Mouse (Mus musculus) midbrain, embryonic 11.5 days (tissue): ENCODE measurements around the gene Tap1. TPM values are rescaled to one million over a fixed set of nuclear protein-coding genes. Genes with fewer than 3 reads are reported as not detected.
"Not testable (repeated sequence)": the region's sequence is repeated elsewhere in the genome, so short reads cannot be mapped to it uniquely, and the experiment has no call there.

Source experiments
- ATAC-seq: fragments of 200-750 bp; cut with Nextera tagmentation; 2 replicates; pipeline ENCODE4 v1.8.0; 2017; ENCODE audit warnings: moderate TSS enrichment, moderate library complexity; ENCODE audit not compliant: low FRiP score
- DNase-seq: peaks from one replicate; pipeline ENCODE4 v3.0.0; 2015; ENCODE audit warnings: low spot score; ENCODE audit errors: missing footprints
- H3K27ac ChIP-seq: fragments of 300-500 bp; sonication (generic); 2 replicates; pipeline ENCODE4 v1.5.1; 2014; ENCODE audit warnings: low read depth, low read length
- H3K27me3 ChIP-seq: fragments of 300-500 bp; sonication (generic); 2 replicates; pipeline ENCODE4 v1.6.1; 2014; ENCODE audit warnings: mild to moderate bottlenecking, low read length, moderate library complexity, mixed read lengths; ENCODE audit not compliant: control insufficient read depth, insufficient read depth
- H3K36me3 ChIP-seq: fragments of 300-500 bp; sonication (generic); 2 replicates; pipeline ENCODE4 v1.6.1; 2014; ENCODE audit warnings: mild to moderate bottlenecking, low read length, moderate library complexity, mixed read lengths; ENCODE audit not compliant: control insufficient read depth, insufficient read depth
- H3K4me1 ChIP-seq: fragments of 300-500 bp; sonication (generic); 2 replicates; pipeline ENCODE4 v1.6.1; 2014; ENCODE audit warnings: low read length; ENCODE audit not compliant: control insufficient read depth, insufficient read depth
- H3K4me2 ChIP-seq: fragments of 300-500 bp; sonication (generic); 2 replicates; pipeline ENCODE4 v1.6.1; 2014; ENCODE audit warnings: mild to moderate bottlenecking, moderate library complexity
- H3K4me3 ChIP-seq: fragments of 300-500 bp; sonication (generic); 2 replicates; pipeline ENCODE4 v1.5.1; 2014; ENCODE audit warnings: low read depth, low read length
- H3K9ac ChIP-seq: fragments of 300-500 bp; sonication (generic); 2 replicates; pipeline ENCODE4 v1.6.1; 2014; ENCODE audit warnings: low read length
- H3K9me3 ChIP-seq: fragments of 300-500 bp; sonication (generic); 2 replicates; pipeline ENCODE4 v1.6.1; 2016; ENCODE audit warnings: low read length; ENCODE audit not compliant: control insufficient read depth
- WGBS: fragments of 180-500 bp; shearing (Covaris S2); extraction: QIAGEN DNeasy Blood & Tissue Kit; methylation state at CpG from one replicate; pipeline ENCODE4 v1.1.7; 2014; 5-methylcytosine and 5-hydroxymethylcytosine counted together
- polyA plus RNA-seq: library from polyadenylated mRNA; unstranded; fragments of >200 nt; fragmentation: Nextera tagmentation; extraction: Ambion mirVana; gene quantifications from 2 replicates; pipeline ENCODE4 v1.2.1, GENCODE M21; 2014

Gene Tap1
- polyA plus RNA-seq, 1 experiment from 2014 or later, result 1.7 TPM

DNA sequence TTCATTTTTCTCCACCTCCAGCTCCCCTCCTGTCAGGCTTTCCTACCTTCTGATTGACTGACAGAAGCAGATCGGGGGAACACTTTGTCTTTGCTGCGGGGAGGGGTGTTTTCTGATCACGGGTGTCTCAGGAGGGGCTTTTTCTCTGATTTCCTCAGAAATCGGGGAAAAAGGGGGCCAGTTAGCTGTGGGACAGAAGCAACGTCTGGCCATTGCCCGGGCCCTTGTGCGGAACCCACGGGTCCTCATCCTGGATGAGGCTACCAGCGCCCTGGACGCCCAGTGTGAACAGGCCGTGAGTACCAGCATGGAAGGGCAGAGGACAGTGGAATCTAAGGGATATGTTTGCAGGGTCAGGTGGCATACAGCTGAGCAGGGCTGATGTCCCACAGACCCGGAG is 27.8 kb downstream of the Tap1 start:
- H3K27ac ChIP-seq, result no peak overlapping the region
- WGBS, result 86% methylated on average over 12 of the region's 12 CpGs
- no peaks in the 10 kb centered on the region for H3K36me3 ChIP-seq
- H3K27me3 ChIP-seq, result peaks cover 16% of the 10 kb centered on the region
- no peak overlapping the region for H3K9ac ChIP-seq
- DNase-seq, result no peak
- no peak for ATAC-seq
- H3K4me2 ChIP-seq, result no peak overlapping the region
- no peak overlapping the region for H3K4me3 ChIP-seq
- H3K4me1 ChIP-seq, result no peaks in the 10 kb centered on the region
- no peaks in the 10 kb centered on the region for H3K9me3 ChIP-seq

DNA sequence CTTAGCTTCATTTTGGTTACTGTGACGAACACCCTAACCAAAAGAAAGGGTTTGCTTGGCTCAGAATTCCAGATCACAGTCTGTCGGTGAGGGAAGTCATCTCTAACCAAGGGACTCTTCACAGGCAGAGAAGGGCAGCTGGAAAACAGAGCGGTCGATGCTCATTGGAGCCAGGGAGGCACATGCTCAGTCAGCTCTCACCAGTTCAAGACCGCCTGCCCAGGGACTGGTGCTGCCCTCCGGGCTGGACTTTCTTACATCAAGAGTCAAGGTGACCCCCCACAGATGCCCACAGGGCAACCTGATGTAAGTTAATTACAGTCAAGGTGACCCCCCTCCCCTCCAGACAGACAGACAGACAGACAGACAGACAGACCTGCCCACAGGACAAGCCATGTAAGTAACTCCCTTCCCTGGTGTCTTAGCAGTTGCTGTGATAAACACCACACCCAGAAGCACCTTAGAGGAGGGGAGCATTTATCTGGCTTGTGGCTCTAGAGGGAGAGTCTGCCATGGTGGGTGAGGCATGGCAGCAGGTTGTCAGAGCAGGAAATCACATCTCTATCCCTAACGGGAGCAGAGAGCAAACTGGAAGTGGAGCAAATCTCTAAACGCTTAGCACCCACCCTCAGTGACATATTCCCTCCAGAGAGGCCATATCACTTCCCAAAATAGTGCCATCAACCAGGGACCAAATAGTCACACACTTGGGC is 30.0 kb downstream of the Tap1 start:
- H3K27ac ChIP-seq, result no peak overlapping the region
- no peak for ATAC-seq
- WGBS, result 91% methylated on average over 8 of the region's 8 CpGs
- peaks cover 12% of the 10 kb centered on the region for H3K27me3 ChIP-seq
- H3K4me2 ChIP-seq, result no peak overlapping the region
- H3K4me3 ChIP-seq, result no peak overlapping the region
- no peak for DNase-seq
- no peaks in the 10 kb centered on the region for H3K36me3 ChIP-seq
- no peaks in the 10 kb centered on the region for H3K9me3 ChIP-seq
- no peaks in the 10 kb centered on the region for H3K4me1 ChIP-seq
- no peak overlapping the region for H3K9ac ChIP-seq

GRCm38 (mm10) chr17:34217986-34218385 is 30.6 kb downstream of the Tap1 start:
- no peak overlapping the region for H3K4me2 ChIP-seq
- no peaks in the 10 kb centered on the region for H3K9me3 ChIP-seq
- ATAC-seq, result no peak
- H3K4me3 ChIP-seq, result no peak overlapping the region
- H3K9ac ChIP-seq, result no peak overlapping the region
- H3K27me3 ChIP-seq, result peaks cover 9% of the 10 kb centered on the region
- H3K36me3 ChIP-seq, result no peaks in the 10 kb centered on the region
- no peaks in the 10 kb centered on the region for H3K4me1 ChIP-seq
- 87% methylated on average over 5 of the region's 5 CpGs for WGBS
- H3K27ac ChIP-seq, result no peak overlapping the region
- DNase-seq, result no peak

DNA sequence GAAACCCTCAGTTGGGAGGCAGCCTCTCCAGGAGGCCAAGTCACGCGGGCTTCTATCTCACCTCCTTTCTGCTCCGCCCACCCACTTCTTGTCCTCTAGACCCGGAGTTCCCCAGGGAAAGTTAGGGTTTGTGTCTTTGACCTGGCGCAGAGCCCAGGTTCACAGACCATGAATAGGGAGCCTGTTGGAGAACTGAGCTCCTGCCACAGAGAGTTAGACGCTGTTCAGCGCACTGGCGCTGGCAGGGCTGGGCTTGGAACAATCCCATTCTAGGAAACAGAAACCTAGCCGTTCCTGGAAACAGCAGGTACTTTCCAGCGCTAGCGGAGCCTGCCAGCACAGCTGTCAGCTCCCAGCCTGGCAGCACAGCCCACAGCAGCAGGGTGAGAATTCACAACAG is 31.3 kb downstream of the Tap1 start:
- H3K27ac ChIP-seq, result no peak overlapping the region
- WGBS, result 92% methylated on average over 11 of the region's 11 CpGs
- no peak overlapping the region for H3K9ac ChIP-seq
- no peaks in the 10 kb centered on the region for H3K4me1 ChIP-seq
- DNase-seq, result no peak
- no peak overlapping the region for H3K4me3 ChIP-seq
- H3K27me3 ChIP-seq, result peaks cover 7% of the 10 kb centered on the region
- H3K9me3 ChIP-seq, result no peaks in the 10 kb centered on the region
- no peak for ATAC-seq
- H3K4me2 ChIP-seq, result no peak overlapping the region
- no peaks in the 10 kb centered on the region for H3K36me3 ChIP-seq

GRCm38 (mm10) chr17:34219096-34219495 is 31.7 kb downstream of the Tap1 start:
- not testable (repeated sequence) for DNase-seq, H3K4me2 ChIP-seq, H3K4me3 ChIP-seq, H3K27me3 ChIP-seq, H3K9ac ChIP-seq, H3K27ac ChIP-seq, H3K9me3 ChIP-seq, ATAC-seq, H3K36me3 ChIP-seq, H3K4me1 ChIP-seq
- 88% methylated on average over 7 of the region's 11 CpGs for WGBS

GRCm38 (mm10) chr17:34219801-34220200 is 32.4 kb downstream of the Tap1 start:
- ATAC-seq, DNase-seq, H3K4me1 ChIP-seq, H3K9ac ChIP-seq, H3K4me2 ChIP-seq, H3K36me3 ChIP-seq, H3K4me3 ChIP-seq, H3K9me3 ChIP-seq, H3K27ac ChIP-seq, H3K27me3 ChIP-seq: not testable (repeated sequence)
- WGBS, result 98% methylated on average over 3 of the region's 7 CpGs

GRCm38 (mm10) chr17:34220401-34220800 is 33.0 kb downstream of the Tap1 start:
- no CpG with 5 or more reads among the region's 16 CpGs for WGBS
- not testable (repeated sequence) for ATAC-seq, H3K9ac ChIP-seq, H3K4me1 ChIP-seq, H3K4me3 ChIP-seq, H3K36me3 ChIP-seq, H3K4me2 ChIP-seq, DNase-seq, H3K27ac ChIP-seq, H3K9me3 ChIP-seq, H3K27me3 ChIP-seq

DNA sequence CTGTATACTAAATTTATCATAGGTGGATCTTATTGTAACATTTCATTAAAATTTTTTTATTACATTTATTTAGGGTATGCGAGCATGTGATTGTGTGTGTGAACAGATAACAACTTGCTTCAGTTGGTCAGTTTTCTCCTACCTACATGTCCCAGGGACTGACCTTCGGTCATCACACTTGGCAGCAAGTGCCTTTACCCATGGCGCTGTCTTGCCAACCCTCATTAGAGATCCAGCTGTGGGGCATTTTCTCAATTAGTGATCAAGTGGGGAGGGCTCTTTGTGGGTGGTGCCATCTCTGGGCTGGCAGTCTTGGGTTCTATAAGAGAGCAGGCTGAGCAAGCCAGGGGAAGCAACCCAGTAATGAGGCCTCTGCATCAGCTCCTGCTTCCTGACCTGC is 37.5 kb downstream of the Tap1 start:
- H3K4me1 ChIP-seq, result no peaks in the 10 kb centered on the region
- H3K9ac ChIP-seq, result no peak overlapping the region
- H3K27ac ChIP-seq, result no peak overlapping the region
- WGBS, result 88% methylated on average over 3 of the region's 3 CpGs
- H3K4me3 ChIP-seq, result no peak overlapping the region
- no peak for DNase-seq
- ATAC-seq, result no peak
- H3K36me3 ChIP-seq, result no peaks in the 10 kb centered on the region
- H3K27me3 ChIP-seq, result no peaks in the 10 kb centered on the region
- no peaks in the 10 kb centered on the region for H3K9me3 ChIP-seq
- no peak overlapping the region for H3K4me2 ChIP-seq

DNA sequence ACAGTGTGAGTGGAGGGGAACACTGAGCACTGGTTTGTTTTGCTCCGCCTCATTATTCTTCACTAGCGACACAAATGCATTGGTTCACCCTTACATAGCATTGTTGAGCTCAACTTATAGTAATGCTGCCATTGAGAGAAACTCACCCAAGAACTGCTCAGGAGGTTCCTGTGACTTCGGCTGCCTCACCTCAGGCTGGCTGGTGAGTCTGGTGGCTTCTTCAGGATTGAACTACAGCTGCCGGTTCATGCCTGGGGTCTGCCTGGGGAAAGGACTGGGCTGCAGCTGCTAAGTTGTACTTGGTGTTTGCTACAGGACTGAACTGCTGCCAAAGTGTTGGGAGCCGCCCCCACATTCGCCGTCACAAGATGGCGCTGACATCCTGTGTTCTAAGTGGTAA is 38.1 kb downstream of the Tap1 start:
- no peaks in the 10 kb centered on the region for H3K36me3 ChIP-seq
- H3K9me3 ChIP-seq, result no peaks in the 10 kb centered on the region
- no peak overlapping the region for H3K27ac ChIP-seq
- no peak for DNase-seq
- ATAC-seq, result no peak
- no peak overlapping the region for H3K4me2 ChIP-seq
- H3K4me1 ChIP-seq, result no peaks in the 10 kb centered on the region
- H3K9ac ChIP-seq, result no peak overlapping the region
- no peak overlapping the region for H3K4me3 ChIP-seq
- 92% methylated on average over 8 of the region's 8 CpGs for WGBS
- no peaks in the 10 kb centered on the region for H3K27me3 ChIP-seq
